Mouse (Mus musculus) kidney, embryonic 15.5 days (tissue): ENCODE measurements around the gene Cdh3. TPM values are rescaled to one million over a fixed set of nuclear protein-coding genes. Genes with fewer than 3 reads are reported as not detected.
"Not testable (repeated sequence)": the region's sequence is repeated elsewhere in the genome, so short reads cannot be mapped to it uniquely, and the experiment has no call there.

Experiments used
- ATAC-seq: fragments of 200-750 bp; cut with Nextera tagmentation; replicated peaks from 2 replicates; pipeline ENCODE4 v1.8.0; 2017; ENCODE audit warnings: moderate TSS enrichment; ENCODE audit not compliant: low FRiP score
- H3K27ac ChIP-seq: fragments of 300-500 bp; sonication (generic); 2 replicates; pipeline ENCODE4 v1.5.1; 2015; ENCODE audit warnings: mild to moderate bottlenecking, inconsistent platforms
- H3K27me3 ChIP-seq: fragments of 300-500 bp; sonication (generic); 2 replicates; pipeline ENCODE4 v1.6.1; 2015; ENCODE audit warnings: inconsistent platforms
- H3K36me3 ChIP-seq: fragments of 300-500 bp; sonication (generic); 2 replicates; pipeline ENCODE4 v1.6.1; 2015; ENCODE audit warnings: inconsistent platforms
- H3K4me1 ChIP-seq: fragments of 300-500 bp; sonication (generic); 2 replicates; pipeline ENCODE4 v1.6.1; 2015; ENCODE audit warnings: inconsistent platforms
- H3K4me2 ChIP-seq: fragments of 300-500 bp; sonication (generic); 2 replicates; pipeline ENCODE4 v1.6.1; 2015; ENCODE audit warnings: moderate library complexity, mild to moderate bottlenecking, inconsistent platforms
- H3K4me3 ChIP-seq: fragments of 300-500 bp; sonication (generic); replicated peaks from 2 replicates; pipeline ENCODE4 v1.5.1; 2015; ENCODE audit warnings: mild to moderate bottlenecking, inconsistent platforms
- H3K9ac ChIP-seq: fragments of 300-500 bp; sonication (generic); 2 replicates; pipeline ENCODE4 v1.6.1; 2015; ENCODE audit warnings: mild to moderate bottlenecking, inconsistent platforms
- H3K9me3 ChIP-seq: fragments of 300-500 bp; sonication (generic); replicated peaks from 2 replicates; pipeline ENCODE4 v1.6.1; 2016; ENCODE audit warnings: inconsistent platforms
- WGBS: fragments of 180-500 bp; shearing (Covaris S2); methylation state at CpG from one replicate; pipeline ENCODE4 v1.1.7; 2015; ENCODE audit warnings: mixed read lengths; 5-methylcytosine and 5-hydroxymethylcytosine counted together
- polyA plus RNA-seq: library from polyadenylated mRNA; unstranded; fragments of >200 nt; fragmentation: Nextera tagmentation; extraction: Ambion mirVana; gene quantifications from 2 replicates; pipeline ENCODE4 v1.2.1, GENCODE M21; 2015

The Cdh3 gene
- polyA plus RNA-seq, 1 experiment from 2014 or later = 33.5 TPM

DNA sequence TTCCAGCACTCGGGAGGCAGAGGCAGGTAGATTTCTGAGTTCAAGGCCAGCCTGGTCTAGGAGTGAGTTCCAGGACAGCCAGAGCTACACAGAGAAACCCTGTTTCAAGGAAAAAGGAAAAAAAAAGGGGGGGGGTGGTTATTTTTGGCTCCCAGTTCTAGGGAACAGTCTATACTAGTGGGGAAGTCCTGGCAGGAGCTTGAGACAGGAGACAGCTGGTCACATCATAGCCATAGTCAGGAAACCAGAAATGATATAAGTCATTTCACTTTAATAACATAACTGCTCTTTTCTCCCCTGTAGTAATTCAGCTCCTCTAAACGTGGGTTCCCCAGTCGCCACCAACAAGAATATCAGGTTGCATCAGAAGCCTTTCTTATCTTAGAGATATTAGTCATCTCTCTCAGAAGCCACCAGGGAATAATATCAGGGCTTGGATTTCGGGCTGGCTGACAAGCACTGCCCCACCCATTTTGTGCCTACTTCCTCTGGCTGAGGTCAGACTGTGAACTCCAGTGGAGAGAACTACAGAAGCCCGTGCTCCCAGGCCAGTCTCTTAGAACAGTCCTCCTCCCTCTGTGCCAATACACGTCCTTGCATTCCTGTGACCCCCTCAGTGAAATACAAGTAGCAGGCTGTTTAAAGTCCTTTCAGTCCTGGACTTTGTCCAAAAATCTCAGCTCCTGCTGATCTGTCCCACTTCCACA is 66.3 kb downstream of the Cdh3 start:
- WGBS = 23% methylated on average over 6 of the region's 6 CpGs
- no peak overlapping the region for H3K27ac ChIP-seq
- H3K9ac ChIP-seq = no peak overlapping the region
- no peaks in the 10 kb centered on the region for H3K9me3 ChIP-seq
- H3K4me1 ChIP-seq = peaks cover 13% of the 10 kb centered on the region
- H3K36me3 ChIP-seq = no peaks in the 10 kb centered on the region
- no peaks in the 10 kb centered on the region for H3K27me3 ChIP-seq
- H3K4me2 ChIP-seq = no peak overlapping the region
- 0 out of 2 replicates have a peak, but pooled peaks have one; percentile 36 for ATAC-seq
- no peak overlapping the region for H3K4me3 ChIP-seq

DNA sequence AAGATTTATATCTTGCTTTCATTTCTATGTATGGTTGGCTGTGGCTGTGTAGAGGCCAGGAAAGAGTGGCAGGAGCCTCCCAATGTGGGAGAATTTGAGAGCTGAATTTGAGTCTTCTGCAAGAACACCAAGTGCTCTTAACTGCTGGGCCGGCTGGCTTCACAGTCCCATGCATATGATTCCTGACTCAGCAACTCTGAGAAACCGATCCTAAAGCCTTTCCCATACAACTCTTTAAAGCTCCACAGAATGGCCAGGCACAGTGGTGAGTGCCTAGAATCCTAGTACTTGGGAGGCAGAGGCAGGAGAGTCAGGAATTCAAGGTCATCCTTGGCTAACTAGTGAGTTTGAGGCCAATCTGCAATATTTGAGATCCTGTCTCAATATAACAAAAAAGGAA is 68.8 kb downstream of the Cdh3 start:
- Histone ChIP-seq H3K4me3 (no peak overlapping the region), H3K9me3 (no peaks in the 10 kb centered on the region)
- no peak for ATAC-seq

GRCm38 (mm10) chr8:106581344-106582088 is 70.8 kb downstream of the Cdh3 start:
- Histone ChIP-seq H3K27me3 (no peaks in the 10 kb centered on the region), H3K4me2 (no peak overlapping the region), H3K4me3 (no peak overlapping the region), H3K27ac (peak overlapping the region; percentile 33; the same call in 1 of the 2 replicates), H3K9ac (no peak overlapping the region), H3K4me1 (peaks cover 10% of the 10 kb centered on the region), H3K36me3 (no peaks in the 10 kb centered on the region), H3K9me3 (no peaks in the 10 kb centered on the region)
- ATAC-seq = no peak; the same call in 1 of the 2 replicates
- WGBS = 67% methylated on average over 6 of the region's 6 CpGs

More for the DNA sequence above, 68.8 kb downstream of the Cdh3 start:
- Histone ChIP-seq H3K36me3 (no peaks in the 10 kb centered on the region), H3K9ac (no peak overlapping the region), H3K4me1 (peaks cover 10% of the 10 kb centered on the region), H3K4me2 (no peak overlapping the region), H3K27me3 (no peaks in the 10 kb centered on the region), H3K27ac (no peak overlapping the region)
- WGBS = 50% methylated on average over 2 of the region's 2 CpGs

- no peak for ATAC-seq
- WGBS = 74% methylated on average over 11 of the region's 11 CpGs
- no peaks in the 10 kb centered on the region for H3K27me3 ChIP-seq
Measured at GRCm38 (mm10) chr8:106584942-106585670, 74.4 kb downstream of the Cdh3 start.

DNA sequence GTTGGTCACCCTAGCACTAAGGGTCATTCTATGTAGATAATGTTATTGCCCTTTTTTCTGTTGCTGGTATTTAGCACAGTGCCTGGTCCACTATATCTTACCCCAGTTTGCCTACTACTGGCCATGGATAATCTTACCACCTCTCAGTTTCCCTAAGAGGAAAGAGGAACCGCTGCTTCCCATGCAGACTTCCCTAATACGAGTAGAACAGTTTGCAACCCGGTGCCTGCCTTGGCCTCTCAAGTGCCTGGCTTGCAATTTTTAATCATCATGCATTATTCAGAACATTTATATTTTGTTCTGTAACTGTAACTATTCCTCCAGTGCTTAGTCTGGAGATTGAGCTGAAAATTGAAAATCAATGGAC is 75.0 kb downstream of the Cdh3 start:
- ATAC-seq = no peak
- 90% methylated on average over 3 of the region's 3 CpGs for WGBS
- peaks cover 11% of the 10 kb centered on the region for H3K4me1 ChIP-seq
- no peak overlapping the region for H3K27ac ChIP-seq
- no peaks in the 10 kb centered on the region for H3K36me3 ChIP-seq
- H3K9me3 ChIP-seq = no peaks in the 10 kb centered on the region
- no peaks in the 10 kb centered on the region for H3K27me3 ChIP-seq
- no peak overlapping the region for H3K4me2 ChIP-seq
- no peak overlapping the region for H3K4me3 ChIP-seq
- no peak overlapping the region for H3K9ac ChIP-seq

More at GRCm38 (mm10) chr8:106584942-106585670, 74.4 kb downstream of the Cdh3 start:
- no peak overlapping the region for H3K4me3 ChIP-seq
- H3K36me3 ChIP-seq = no peaks in the 10 kb centered on the region
- H3K9me3 ChIP-seq = no peaks in the 10 kb centered on the region
- H3K4me2 ChIP-seq = no peak overlapping the region
- no peak overlapping the region for H3K9ac ChIP-seq
- peaks cover 11% of the 10 kb centered on the region for H3K4me1 ChIP-seq
- H3K27ac ChIP-seq = no peak overlapping the region

GRCm38 (mm10) chr8:106586896-106587295 is 76.2 kb downstream of the Cdh3 start:
- 86% methylated on average over 8 of the region's 8 CpGs for WGBS
- Histone ChIP-seq H3K4me3 (no peak overlapping the region), H3K27ac (no peak overlapping the region), H3K9ac (no peak overlapping the region), H3K9me3 (no peaks in the 10 kb centered on the region), H3K4me1 (peaks cover 11% of the 10 kb centered on the region), H3K4me2 (no peak overlapping the region), H3K27me3 (no peaks in the 10 kb centered on the region), H3K36me3 (no peaks in the 10 kb centered on the region)
- ATAC-seq = no peak

DNA sequence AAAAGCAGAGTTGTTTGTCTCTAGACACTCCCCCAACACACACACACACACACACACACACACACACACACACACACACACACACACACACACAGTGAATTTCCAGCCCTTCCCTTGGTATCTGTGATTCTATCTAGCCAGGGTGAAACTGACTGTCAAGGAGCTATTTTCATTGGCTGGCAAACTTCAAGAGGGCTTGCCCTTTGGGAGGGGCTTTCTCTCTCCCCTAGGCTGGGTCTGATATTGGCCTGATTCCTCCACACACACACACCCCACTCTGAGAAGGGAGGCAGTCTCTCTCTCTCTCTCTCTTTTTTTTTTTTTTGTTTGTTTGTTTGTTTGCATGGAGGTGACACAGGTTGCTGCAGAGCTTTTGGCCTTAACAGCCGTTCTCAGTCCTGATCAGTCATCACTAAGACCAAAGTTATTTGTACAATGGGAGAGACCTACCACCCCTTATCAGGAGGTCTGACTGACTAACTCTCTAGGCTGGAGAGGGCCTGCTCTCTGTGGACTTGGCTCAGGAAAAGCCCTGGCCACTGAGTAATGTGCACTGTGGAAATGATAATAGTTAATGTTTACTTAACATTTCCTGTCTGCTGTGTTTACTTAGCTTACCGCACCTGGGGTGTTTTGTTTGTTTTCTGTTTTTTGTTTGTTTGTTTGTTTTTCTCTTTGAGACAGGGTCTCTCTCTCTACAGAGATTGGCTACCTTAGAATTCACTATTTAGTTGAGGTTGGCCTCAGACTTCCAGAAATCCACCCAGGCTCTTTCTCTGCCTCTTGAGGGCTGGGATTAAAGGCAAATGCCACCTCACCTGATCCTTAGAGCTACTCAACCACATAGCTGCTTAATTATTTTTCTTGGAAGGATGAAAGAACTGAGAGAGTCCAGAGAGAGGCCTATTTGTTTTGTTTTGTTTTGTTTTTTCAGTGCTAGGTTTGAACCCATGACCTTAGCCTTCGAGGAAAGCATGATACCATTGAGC is 78.0 kb downstream of the Cdh3 start:
- H3K9ac ChIP-seq = no peak overlapping the region
- no peaks in the 10 kb centered on the region for H3K36me3 ChIP-seq
- H3K27ac ChIP-seq = peak overlapping the region; percentile 62
- no peak overlapping the region for H3K4me2 ChIP-seq
- 0 out of 2 replicates have a peak, but pooled peaks have one; percentile 40 for ATAC-seq
- no peaks in the 10 kb centered on the region for H3K9me3 ChIP-seq
- no peaks in the 10 kb centered on the region for H3K27me3 ChIP-seq
- 43% methylated on average over 3 of the region's 3 CpGs for WGBS
- H3K4me1 ChIP-seq = peaks cover 11% of the 10 kb centered on the region
- H3K4me3 ChIP-seq = no peak overlapping the region

DNA sequence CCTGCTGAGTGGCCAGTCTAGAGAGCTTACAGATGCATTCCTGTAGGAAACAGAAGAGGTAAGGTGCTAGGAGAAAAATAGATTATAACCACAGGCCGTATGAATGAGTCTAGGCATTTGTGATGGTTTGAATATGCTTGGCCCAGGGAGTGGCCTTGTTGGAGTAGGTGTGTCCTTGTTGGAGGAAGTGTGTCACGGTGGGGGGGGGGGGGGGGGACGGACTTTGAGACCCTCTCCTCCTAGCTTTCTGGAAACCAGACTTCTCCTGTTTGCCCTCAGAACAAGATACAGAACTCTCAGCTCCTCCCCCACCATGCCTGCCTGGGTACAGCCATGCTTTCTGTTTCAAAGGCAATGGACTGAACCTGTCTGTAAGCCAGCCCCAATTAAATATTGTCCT is 81.8 kb downstream of the Cdh3 start:
- WGBS = 77% methylated on average over 3 of the region's 3 CpGs
- no peaks in the 10 kb centered on the region for H3K27me3 ChIP-seq
- no peak for ATAC-seq
- H3K4me2 ChIP-seq = no peak overlapping the region
- H3K9me3 ChIP-seq = no peaks in the 10 kb centered on the region
- H3K4me1 ChIP-seq = peaks cover 11% of the 10 kb centered on the region
- H3K9ac ChIP-seq = no peak overlapping the region
- no peak overlapping the region for H3K27ac ChIP-seq
- no peaks in the 10 kb centered on the region for H3K36me3 ChIP-seq
- H3K4me3 ChIP-seq = no peak overlapping the region

DNA sequence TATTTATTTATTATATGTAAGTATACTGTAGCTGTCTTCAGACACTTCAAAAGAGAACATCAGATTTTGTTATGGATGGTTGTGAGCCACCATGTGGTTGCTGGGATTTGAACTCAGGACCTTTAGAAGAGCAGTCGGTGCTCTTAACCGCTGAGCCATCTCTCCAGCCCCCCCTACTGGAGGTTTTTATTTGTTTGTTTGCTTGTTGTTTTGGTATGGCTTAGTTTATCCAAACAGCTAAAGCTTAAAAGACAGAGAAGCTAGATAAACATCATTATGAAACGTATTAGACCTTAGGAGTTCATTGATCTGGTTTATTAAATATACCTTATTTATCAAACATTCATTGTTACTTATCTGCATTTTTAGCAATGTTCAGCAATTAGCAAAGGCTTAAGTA is 84.9 kb downstream of the Cdh3 start:
- not testable (repeated sequence) for H3K27ac ChIP-seq, ATAC-seq, H3K4me1 ChIP-seq, H3K36me3 ChIP-seq, H3K9me3 ChIP-seq, H3K9ac ChIP-seq, H3K27me3 ChIP-seq, H3K4me3 ChIP-seq, H3K4me2 ChIP-seq
- 89% methylated on average over 3 of the region's 3 CpGs for WGBS

DNA sequence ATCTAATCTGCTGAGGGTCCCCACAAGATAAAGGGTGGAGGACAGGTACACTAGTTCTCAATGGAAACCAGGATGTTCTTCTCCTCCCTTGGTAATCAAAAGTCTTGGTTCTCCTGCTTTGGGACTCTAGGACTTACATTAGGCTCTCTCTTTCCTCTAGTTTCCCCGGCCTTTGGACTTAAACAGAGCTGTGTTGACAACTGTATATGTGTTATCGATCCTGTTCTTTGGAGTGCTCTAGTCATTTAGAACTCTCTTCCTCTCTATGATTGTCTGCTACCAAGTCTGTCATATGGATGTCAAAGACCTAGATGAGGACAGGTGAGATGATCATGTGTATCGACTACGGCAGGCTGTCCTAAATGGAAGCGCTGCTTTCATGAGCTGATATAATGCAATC is 86.4 kb downstream of the Cdh3 start:
- H3K4me2 ChIP-seq = no peak overlapping the region
- 97% methylated on average over 5 of the region's 5 CpGs for WGBS
- H3K9ac ChIP-seq = no peak overlapping the region
- H3K9me3 ChIP-seq = no peaks in the 10 kb centered on the region
- H3K4me3 ChIP-seq = no peak overlapping the region
- no peak overlapping the region for H3K27ac ChIP-seq
- peaks cover 12% of the 10 kb centered on the region for H3K4me1 ChIP-seq
- peaks cover 10% of the 10 kb centered on the region; the same call in 1 of the 2 replicates for H3K27me3 ChIP-seq
- no peak for ATAC-seq
- H3K36me3 ChIP-seq = no peaks in the 10 kb centered on the region

DNA sequence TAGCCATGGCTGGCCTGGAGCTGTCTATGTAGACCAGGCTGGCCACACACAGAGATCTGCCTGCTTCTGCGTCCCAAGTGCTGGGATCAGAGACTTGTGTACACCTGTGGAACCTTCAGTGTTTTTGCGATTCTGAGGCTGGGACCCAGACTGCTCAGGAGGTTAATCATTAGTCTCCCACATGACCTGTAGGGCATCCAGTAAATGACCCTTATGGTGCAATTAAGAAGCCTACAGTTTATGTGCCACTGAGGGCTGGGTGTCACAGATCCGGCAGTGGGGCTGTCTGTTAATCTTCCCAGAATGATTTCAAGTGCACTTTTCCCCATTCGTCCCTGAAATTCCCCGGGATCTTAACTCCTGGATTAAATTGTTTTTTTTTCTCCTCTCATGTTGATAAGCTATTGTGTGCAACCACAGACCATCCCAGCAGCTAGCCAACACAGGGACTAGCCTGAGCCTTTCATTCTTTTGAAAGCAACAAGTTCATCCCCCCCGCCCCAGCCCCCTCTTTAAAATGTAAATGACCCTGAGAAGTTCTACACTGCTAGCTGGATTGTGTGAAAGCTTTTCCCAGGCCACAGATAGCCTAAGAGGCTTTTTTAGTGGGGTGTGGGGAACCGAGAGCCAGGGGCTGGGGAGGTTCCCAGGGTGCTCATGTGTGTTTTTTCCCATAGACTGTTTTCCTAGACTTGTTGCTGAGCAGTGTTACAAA is 88.7 kb downstream of the Cdh3 start:
- Histone ChIP-seq H3K27me3 (peaks cover 33% of the 10 kb centered on the region), H3K4me3 (no peak overlapping the region), H3K36me3 (no peaks in the 10 kb centered on the region), H3K9me3 (no peaks in the 10 kb centered on the region), H3K4me1 (peaks cover 30% of the 10 kb centered on the region), H3K27ac (peak overlapping the region; percentile 59), H3K4me2 (no peak overlapping the region), H3K9ac (no peak overlapping the region)
- 33% methylated on average over 7 of the region's 7 CpGs for WGBS
- ATAC-seq = peak; percentile 50; the same call in 1 of the 2 replicates
